Mouse (Mus musculus) embryonic facial prominence, embryonic 15.5 days (tissue): Measurements from ENCODE around the gene Sgpp1. TPM values are rescaled to one million over a fixed set of nuclear protein-coding genes. Genes with fewer than 3 reads are reported as not detected.
"Not testable (repeated sequence)": the region's sequence is repeated elsewhere in the genome, so short reads cannot be mapped to it uniquely, and the experiment has no call there.

Source experiments
- ATAC-seq: fragments of 200-750 bp; cut with Nextera tagmentation; 2 replicates; pipeline ENCODE4 v1.8.0; 2017; ENCODE audit warnings: low read depth, moderate TSS enrichment; ENCODE audit not compliant: insufficient number of reproducible peaks, low FRiP score, low TSS enrichment
- H3K27ac ChIP-seq: fragments of 300-500 bp; sonication (generic); replicated peaks from 2 replicates; pipeline ENCODE4 v1.5.1; 2015; ENCODE audit warnings: mild to moderate bottlenecking, inconsistent platforms
- H3K27me3 ChIP-seq: fragments of 300-500 bp; sonication (generic); 2 replicates; pipeline ENCODE4 v1.6.1; 2015; ENCODE audit warnings: inconsistent platforms
- H3K36me3 ChIP-seq: fragments of 300-500 bp; sonication (generic); 2 replicates; pipeline ENCODE4 v1.6.1; 2015; ENCODE audit warnings: mild to moderate bottlenecking, inconsistent platforms
- H3K4me1 ChIP-seq: fragments of 300-500 bp; sonication (generic); 2 replicates; pipeline ENCODE4 v1.6.1; 2015; ENCODE audit warnings: inconsistent platforms
- H3K4me2 ChIP-seq: fragments of 300-500 bp; sonication (generic); replicated peaks from 2 replicates; pipeline ENCODE4 v1.6.1; 2015; ENCODE audit warnings: mild to moderate bottlenecking, inconsistent platforms
- H3K4me3 ChIP-seq: fragments of 300-500 bp; sonication (generic); replicated peaks from 2 replicates; pipeline ENCODE4 v1.5.1; 2015; ENCODE audit warnings: mild to moderate bottlenecking, inconsistent platforms
- H3K9ac ChIP-seq: fragments of 300-500 bp; sonication (generic); 2 replicates; pipeline ENCODE4 v1.6.1; 2015; ENCODE audit warnings: inconsistent platforms
- H3K9me3 ChIP-seq: fragments of 300-500 bp; sonication (generic); replicated peaks from 2 replicates; pipeline ENCODE4 v1.6.1; 2016; ENCODE audit warnings: inconsistent platforms
- WGBS: fragments of 180-500 bp; shearing (Covaris S2); methylation state at CpG from one replicate; pipeline ENCODE4 v1.1.7; 2015; 5-methylcytosine and 5-hydroxymethylcytosine counted together
- polyA plus RNA-seq: library from polyadenylated mRNA; unstranded; fragments of >200 nt; fragmentation: Nextera tagmentation; extraction: Ambion mirVana; gene quantifications from 2 replicates; pipeline ENCODE4 v1.2.1, GENCODE M21; 2015

Sgpp1 gene
- polyA plus RNA-seq, 1 experiment from 2014 or later = 30.4 TPM

DNA sequence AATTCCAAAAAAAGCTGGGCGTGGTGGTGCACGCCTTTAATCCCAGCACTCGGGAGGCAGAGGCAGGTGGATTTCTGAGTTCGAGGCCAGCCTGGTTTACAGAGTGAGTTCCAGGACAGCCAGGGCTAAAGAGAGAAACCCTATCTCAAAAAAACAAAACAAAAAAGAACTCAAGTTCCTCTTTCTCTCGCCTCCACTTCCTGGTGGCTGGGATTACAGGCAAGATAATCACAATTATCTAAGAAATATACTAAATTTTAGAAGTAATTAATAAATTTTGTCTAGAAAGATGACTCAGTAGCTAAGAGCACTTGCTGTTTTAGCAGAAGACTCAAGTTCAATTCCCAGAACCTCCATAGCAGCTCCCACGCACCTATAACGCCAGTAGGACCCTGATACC lies 22.6 kb downstream of the Sgpp1 start:
- H3K4me3 ChIP-seq, H3K4me2 ChIP-seq, H3K36me3 ChIP-seq, H3K9ac ChIP-seq, H3K9me3 ChIP-seq, H3K4me1 ChIP-seq, H3K27ac ChIP-seq, ATAC-seq, H3K27me3 ChIP-seq: not testable (repeated sequence)
- 93% methylated on average over 7 of the region's 7 CpGs for WGBS

DNA sequence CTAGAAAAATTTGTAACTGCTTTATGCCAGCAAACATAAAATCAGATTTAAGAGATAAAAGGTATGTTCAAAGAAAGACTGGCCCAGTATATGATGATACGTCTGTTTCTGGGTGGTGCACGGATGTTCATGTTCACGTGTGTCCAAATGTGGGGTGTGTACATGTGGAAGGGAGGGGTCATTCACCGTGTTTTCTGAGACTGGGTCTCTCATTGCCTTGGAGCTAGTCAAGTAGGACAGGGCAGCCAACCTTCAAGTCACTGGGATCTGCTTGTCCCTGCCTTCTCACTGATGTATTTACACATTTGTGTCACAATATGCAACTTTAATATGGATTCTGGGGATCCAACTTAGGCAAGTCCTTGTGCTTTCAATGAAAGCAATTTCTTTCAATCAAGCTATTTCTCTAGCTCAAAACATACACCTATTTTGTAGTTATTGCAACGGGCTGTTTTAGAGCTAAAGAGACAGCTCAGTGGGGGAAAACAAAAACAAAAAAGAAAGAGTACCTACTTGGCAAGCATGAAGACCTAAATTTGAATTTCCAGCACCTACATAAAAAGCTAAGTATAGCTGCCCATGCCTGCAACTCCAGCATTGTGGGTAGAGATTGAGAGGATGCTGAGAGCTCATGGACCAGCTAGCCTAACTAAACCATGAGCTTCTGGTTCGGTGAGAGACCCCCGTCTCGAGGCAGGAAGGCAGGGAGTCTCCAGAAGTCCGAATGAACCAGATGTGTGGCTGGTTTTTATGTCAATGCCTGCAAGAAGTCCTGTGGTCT lies 24.7 kb downstream of the Sgpp1 start:
- Histone ChIP-seq H3K9me3 (no peaks in the 10 kb centered on the region), H3K4me2 (no peak overlapping the region), H3K36me3 (peaks cover under 1% of the 10 kb centered on the region; the same call in 1 of the 2 replicates), H3K9ac (no peak overlapping the region), H3K4me1 (no peaks in the 10 kb centered on the region), H3K27me3 (no peaks in the 10 kb centered on the region), H3K4me3 (no peak overlapping the region), H3K27ac (no peak overlapping the region)
- ATAC-seq = no peak
- WGBS = 81% methylated on average over 9 of the region's 9 CpGs

DNA sequence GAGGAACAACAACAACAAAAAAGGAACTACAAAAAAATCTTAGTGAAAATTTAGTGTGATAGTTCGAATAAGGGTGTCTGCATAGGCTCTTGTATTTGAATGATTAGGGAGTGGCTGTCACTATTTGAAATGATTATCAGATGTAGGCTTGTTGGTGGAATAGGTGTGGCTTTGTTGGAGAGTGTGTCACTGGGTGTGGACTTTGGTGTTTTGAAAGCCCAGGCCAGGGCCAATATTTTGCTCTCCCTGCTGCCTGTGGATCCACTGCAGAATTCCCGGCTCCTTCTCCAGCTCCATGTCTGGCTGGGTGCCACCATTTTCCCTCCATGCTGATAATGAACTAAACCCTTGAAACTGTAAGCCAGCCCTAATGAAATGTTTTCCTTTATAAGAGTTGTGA lies 26.0 kb downstream of the Sgpp1 start:
- Histone ChIP-seq H3K9me3 (no peaks in the 10 kb centered on the region), H3K27ac (no peak overlapping the region), H3K4me3 (no peak overlapping the region), H3K36me3 (no peaks in the 10 kb centered on the region), H3K4me1 (no peaks in the 10 kb centered on the region), H3K9ac (no peak overlapping the region), H3K4me2 (no peak overlapping the region), H3K27me3 (no peaks in the 10 kb centered on the region)
- WGBS = 79% methylated on average over 2 of the region's 2 CpGs
- ATAC-seq = no peak

DNA sequence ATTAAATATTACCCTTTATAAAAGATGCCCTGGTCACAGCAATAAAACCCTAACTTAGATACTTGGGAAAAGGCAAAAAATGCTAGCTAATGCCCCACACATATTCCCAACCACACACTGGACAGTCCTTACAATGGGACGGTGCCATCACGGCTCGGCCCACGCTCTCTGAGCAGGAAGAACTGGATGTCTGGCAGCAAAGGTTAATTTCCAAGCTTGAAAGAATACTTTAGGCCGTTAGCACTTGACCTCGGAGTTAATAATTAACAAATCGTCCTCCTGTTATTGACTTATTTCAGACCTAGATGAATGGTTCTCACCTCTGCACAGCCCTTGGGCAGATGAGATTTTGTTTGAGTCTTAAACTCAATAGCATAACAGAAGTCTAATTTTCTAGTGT lies 28.9 kb downstream of the Sgpp1 start:
- no peak overlapping the region for H3K9ac ChIP-seq
- H3K4me3 ChIP-seq = no peak overlapping the region
- no peaks in the 10 kb centered on the region for H3K27me3 ChIP-seq
- H3K4me2 ChIP-seq = no peak overlapping the region
- H3K36me3 ChIP-seq = no peaks in the 10 kb centered on the region
- H3K4me1 ChIP-seq = peaks cover 10% of the 10 kb centered on the region
- no peak for ATAC-seq
- no peaks in the 10 kb centered on the region for H3K9me3 ChIP-seq
- WGBS = 87% methylated on average over 7 of the region's 7 CpGs
- H3K27ac ChIP-seq = no peak overlapping the region

DNA sequence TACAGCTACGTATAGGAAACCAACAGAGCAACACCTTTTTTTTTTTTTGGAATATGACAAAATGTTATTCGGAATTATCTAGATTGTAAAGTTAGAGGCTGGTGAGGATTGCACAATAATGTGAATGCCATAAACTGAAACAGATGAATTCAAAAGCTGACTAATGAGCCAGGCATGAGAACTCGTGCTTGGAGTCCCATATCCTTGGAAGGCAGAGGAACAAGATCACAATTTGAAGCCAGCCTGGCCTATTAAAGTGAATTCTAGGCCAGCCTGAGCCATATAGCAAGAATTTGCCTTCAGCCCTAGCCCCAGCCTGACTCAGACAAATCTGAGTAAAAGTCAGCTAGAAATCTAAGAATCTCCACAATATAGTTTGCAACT lies 32.8 kb downstream of the Sgpp1 start:
- H3K27ac ChIP-seq = no peak overlapping the region; the same call in 1 of the 2 replicates
- H3K9ac ChIP-seq = no peak overlapping the region
- 46% methylated on average over 3 of the region's 3 CpGs for whole genome bisulfite sequencing
- H3K4me1 ChIP-seq = peaks cover 16% of the 10 kb centered on the region
- H3K4me3 ChIP-seq = no peak overlapping the region
- no peaks in the 10 kb centered on the region for H3K27me3 ChIP-seq
- no peak overlapping the region for H3K4me2 ChIP-seq
- no peaks in the 10 kb centered on the region for H3K9me3 ChIP-seq
- no peaks in the 10 kb centered on the region for H3K36me3 ChIP-seq
- no peak for ATAC-seq

DNA sequence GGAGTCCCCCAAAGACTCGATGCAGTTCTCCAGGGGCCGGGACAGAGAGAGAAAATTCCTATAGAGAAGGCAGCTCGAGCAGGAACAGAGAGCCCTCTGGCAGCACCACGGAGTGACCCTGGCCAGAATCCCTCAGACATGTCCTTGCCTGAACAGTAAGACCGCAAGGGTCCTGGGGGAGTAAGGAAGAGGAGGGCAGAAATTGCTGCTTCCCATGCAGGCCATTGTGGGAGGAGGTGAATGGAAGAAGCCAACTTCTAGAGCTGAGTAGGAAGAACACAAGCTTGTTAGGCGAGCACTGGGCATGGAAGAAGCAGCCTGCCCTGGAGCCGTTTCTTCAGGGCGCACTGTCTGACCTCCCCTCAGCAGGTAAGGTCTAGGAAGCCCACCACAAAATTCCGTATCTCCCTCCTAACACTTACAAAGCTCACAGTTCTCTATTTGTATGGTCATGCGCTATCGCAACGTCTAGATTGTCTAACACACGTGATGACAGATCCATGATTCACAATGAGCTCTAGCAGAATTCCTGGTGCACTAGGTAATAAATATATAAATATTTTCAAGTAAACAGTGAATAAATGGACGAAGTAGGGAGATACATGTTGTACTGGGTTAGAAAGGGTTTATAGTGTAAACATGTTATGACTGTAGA lies 33.3 kb downstream of the Sgpp1 start:
- Histone ChIP-seq H3K4me1 (peaks cover 16% of the 10 kb centered on the region), H3K4me2 (peak overlapping the region; percentile 45), H3K36me3 (no peaks in the 10 kb centered on the region), H3K9me3 (no peaks in the 10 kb centered on the region), H3K27me3 (no peaks in the 10 kb centered on the region), H3K9ac (no peak overlapping the region), H3K4me3 (peak overlapping the region; percentile 13), H3K27ac (peak overlapping the region; percentile 48; the same call in 1 of the 2 replicates)
- ATAC-seq = 0 out of 2 replicates have a peak, but pooled peaks have one; percentile 19
- WGBS = 56% methylated on average over 14 of the region's 14 CpGs

DNA sequence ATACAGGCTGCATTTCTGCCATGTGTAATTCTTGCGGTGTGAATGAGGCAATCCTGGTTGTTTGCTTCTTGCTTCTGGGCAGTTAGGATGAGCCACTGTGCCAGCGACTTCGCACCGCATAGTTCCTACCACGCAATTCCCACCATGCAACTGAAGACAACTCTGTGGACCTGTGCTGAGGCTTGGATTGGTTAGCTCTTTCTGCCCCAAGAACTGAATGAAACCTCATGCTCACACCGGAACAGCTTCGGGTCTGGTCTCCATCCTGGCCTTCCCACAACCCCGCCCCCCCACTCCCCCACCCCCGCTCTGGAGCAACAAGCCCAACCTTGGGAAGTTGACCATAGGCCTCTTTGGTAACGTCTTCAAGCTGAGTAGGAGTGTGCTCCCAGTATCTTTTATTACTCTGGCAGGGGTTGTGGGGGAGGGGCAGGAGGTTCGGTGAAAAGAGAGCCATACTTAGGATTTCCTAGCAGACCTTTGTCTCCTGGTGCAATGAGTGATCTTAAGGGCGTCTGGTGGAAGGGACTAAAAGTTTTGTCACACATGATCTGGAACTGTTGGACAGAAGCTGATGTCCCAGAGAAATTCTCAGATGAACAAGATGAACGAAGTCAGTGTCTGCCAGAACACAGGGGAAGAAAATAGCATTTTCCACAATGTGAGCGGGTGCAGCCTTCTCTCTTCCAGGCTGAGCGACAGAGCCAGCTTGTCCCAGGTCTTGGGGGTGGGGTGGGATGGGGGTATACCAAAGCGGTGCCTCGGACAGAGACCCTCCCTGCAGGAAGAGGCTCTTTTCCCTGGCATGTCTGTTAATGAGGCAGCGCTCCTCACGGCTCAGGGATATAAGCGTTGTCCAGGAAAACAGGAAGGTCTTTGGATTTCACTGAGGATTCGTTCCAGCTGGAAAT lies 34.1 kb downstream of the Sgpp1 start:
- ATAC-seq = peak; percentile 60
- no peaks in the 10 kb centered on the region for H3K9me3 ChIP-seq
- H3K9ac ChIP-seq = no peak overlapping the region
- peak overlapping the region; percentile 45 for H3K4me2 ChIP-seq
- H3K36me3 ChIP-seq = no peaks in the 10 kb centered on the region
- H3K4me3 ChIP-seq = peak overlapping the region; percentile 13
- peak overlapping the region; percentile 48; the same call in 1 of the 2 replicates for H3K27ac ChIP-seq
- 32% methylated on average over 21 of the region's 21 CpGs for WGBS
- H3K27me3 ChIP-seq = no peaks in the 10 kb centered on the region
- H3K4me1 ChIP-seq = peaks cover 16% of the 10 kb centered on the region

DNA sequence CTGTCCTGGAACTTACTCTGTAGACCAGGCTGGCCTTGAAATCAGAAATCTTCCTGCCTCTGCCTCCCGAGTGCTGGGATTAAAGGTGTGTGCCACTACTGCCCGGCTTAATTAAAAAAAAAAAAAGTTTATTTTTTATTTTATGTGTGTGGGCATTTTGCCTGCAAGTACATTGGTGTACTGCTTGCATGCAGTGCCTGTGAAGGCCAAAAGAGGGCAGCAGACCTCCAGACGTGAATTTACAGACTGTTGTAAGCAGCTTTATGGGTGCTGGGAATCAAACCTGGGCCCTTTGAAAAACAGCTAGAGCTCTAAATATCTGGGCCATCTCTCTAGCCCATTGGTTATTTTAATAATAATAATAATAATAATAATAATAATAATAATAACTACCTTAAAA lies 36.8 kb downstream of the Sgpp1 start:
- Histone ChIP-seq H3K27ac (no peak overlapping the region), H3K4me2 (no peak overlapping the region), H3K36me3 (no peaks in the 10 kb centered on the region), H3K27me3 (no peaks in the 10 kb centered on the region), H3K4me1 (peaks cover 16% of the 10 kb centered on the region), H3K9ac (no peak overlapping the region), H3K9me3 (no peaks in the 10 kb centered on the region), H3K4me3 (no peak overlapping the region)
- ATAC-seq = no peak
- 91% methylated on average over 3 of the region's 3 CpGs for WGBS

DNA sequence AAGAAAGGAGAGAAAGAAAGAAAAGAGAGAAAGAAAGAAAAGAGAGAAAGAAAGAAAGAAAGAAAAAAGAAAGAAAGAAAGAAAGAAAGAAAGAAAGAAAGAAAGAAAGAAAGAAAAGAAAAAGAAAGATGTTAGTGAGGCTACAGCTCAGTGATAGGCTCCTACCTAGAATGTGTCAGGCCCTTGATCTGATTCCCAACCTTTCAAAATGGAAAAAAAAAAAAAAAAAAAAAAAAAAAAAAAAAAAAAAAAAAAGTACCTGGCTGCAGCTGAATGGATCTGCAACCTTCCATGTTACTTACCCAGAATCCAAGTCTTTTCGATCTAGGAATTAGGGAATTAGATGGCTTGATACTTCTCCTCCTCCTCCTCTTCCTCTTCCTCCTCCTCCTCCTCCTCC lies 39.7 kb downstream of the Sgpp1 start:
- H3K4me3 ChIP-seq, ATAC-seq, H3K4me2 ChIP-seq, H3K27ac ChIP-seq, H3K9ac ChIP-seq, H3K4me1 ChIP-seq, H3K9me3 ChIP-seq, H3K27me3 ChIP-seq, H3K36me3 ChIP-seq: not testable (repeated sequence)
- WGBS = 94% methylated on average over 1 of the region's 1 CpGs

DNA sequence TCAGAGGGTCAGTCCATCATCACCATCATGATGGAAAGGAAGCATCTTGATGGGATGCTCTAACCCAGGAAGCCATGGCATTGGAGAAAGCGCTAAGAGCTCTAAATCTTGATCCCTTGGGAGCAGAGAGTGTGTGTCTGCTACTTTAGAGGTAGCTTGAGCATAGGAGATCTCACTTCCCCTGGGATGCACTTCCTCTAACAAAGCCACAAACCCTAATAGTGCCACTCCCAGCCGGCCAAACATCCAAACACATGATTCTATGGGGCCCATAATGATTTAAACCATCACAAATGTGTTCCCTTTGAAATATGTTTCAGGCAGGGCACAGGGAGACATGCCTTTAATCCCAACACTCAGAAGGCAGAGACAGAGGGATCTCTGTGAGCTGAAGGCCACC lies 46.5 kb downstream of the Sgpp1 start:
- Histone ChIP-seq H3K36me3 (no peaks in the 10 kb centered on the region), H3K27ac (no peak overlapping the region), H3K9ac (no peak overlapping the region), H3K4me1 (no peaks in the 10 kb centered on the region), H3K9me3 (no peaks in the 10 kb centered on the region), H3K4me2 (no peak overlapping the region), H3K4me3 (no peak overlapping the region), H3K27me3 (no peaks in the 10 kb centered on the region)
- 86% methylated on average over 2 of the region's 2 CpGs for WGBS
- no peak for ATAC-seq

DNA sequence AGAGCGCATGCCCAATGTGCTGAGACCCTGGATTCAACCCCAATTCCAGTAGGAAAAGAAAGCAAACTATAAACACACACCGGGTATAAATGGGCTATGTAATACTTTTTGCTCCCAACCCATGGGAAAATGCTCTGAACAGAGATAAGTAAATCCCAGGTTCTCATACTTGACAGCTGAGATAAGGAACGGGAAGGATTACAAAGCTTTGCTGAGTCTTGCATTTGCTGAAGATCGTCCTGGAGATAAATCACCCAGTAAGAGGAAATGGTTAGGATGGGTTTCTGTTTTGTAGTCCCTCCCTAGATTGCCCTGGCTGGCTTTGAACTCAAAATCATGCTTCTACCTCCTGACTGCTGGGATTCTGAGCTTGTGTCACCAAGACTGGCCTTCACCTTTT lies 48.2 kb downstream of the Sgpp1 start:
- no peak overlapping the region for H3K9ac ChIP-seq
- H3K4me2 ChIP-seq = no peak overlapping the region
- H3K9me3 ChIP-seq = no peaks in the 10 kb centered on the region
- ATAC-seq = no peak
- no peak overlapping the region for H3K27ac ChIP-seq
- H3K4me1 ChIP-seq = no peaks in the 10 kb centered on the region
- WGBS = 54% methylated on average over 4 of the region's 4 CpGs
- no peak overlapping the region for H3K4me3 ChIP-seq
- H3K27me3 ChIP-seq = no peaks in the 10 kb centered on the region
- H3K36me3 ChIP-seq = no peaks in the 10 kb centered on the region
